ENCODE assay signal across 8 mouse cellular contexts in genomic region chr5:140649101-140649667, GRCm38 (mm10). TPM values are rescaled to one million over a fixed set of nuclear protein-coding genes. Genes with fewer than 3 reads are reported as not detected.
A peak's percentile ranks its signal among the peaks of the same experiment; 100 is the strongest.
DNase-seq lines count a peak whose midpoint lies in the region; ATAC-seq lines count a peak whose summit lies in the region.

No protein-coding gene starts in this region.

- peak; percentile 93 for ATAC-seq in hindbrain, embryonic 14.5 days (ENCODE audit: low FRiP score)

- no peaks in the 10 kb centered on the region for H3K27me3 ChIP-seq in hindbrain, embryonic 14.5 days (ENCODE audit: control insufficient read depth, insufficient read depth, low read length)

- no peaks in the 10 kb centered on the region for H3K9me3 ChIP-seq in hindbrain, embryonic 14.5 days (ENCODE audit: control insufficient read depth, low read length)

- peak overlapping the region; percentile 56 for H3K4me2 ChIP-seq in hindbrain, embryonic 14.5 days (replicated peaks)

- peak overlapping the region; percentile 96 for H3K27ac ChIP-seq in hindbrain, embryonic 14.5 days

- H3K36me3 ChIP-seq in hindbrain, embryonic 14.5 days (replicated peaks; ENCODE audit: control insufficient read depth, insufficient read depth), result peaks cover 20% of the 10 kb centered on the region

- peaks cover 48% of the 10 kb centered on the region for H3K4me1 ChIP-seq in hindbrain, embryonic 14.5 days (replicated peaks; ENCODE audit: control insufficient read depth, insufficient read depth, low read length)

- DNase-seq in WW6 (ENCODE audit: low read depth, low spot score), result peak; percentile 89
- DNase-seq in cerebellum, postnatal 25 days, result peak; percentile 96 to 100
- peak; percentile 82 to 91 for DNase-seq in frontal cortex, postnatal 25 days (ENCODE audit: low spot score in 2 of 2)
- DNase-seq in hindbrain, embryonic 14.5 days (ENCODE audit: low spot score), result peak; percentile 94
- DNase-seq in layer of hippocampus, postnatal 25 days (ENCODE audit: extremely low spot score in 1 of 2, low spot score in 1 of 2), result peak; percentile 87 to 88
- peak; percentile 97 for DNase-seq in lung, postnatal 25 days (ENCODE audit: low spot score)
- peak; percentile 84 for DNase-seq in retina, adult 2 months (ENCODE audit: low read depth, low spot score)
- peak; percentile 98 for DNase-seq in thymus, postnatal 25 days

- 5% methylated on average over 26 of the region's 26 CpGs for WGBS in hindbrain, embryonic 14.5 days

- peak overlapping the region; percentile 100 for H3K4me3 ChIP-seq in hindbrain, embryonic 14.5 days (replicated peaks; ENCODE audit: low read length)

- H3K9ac ChIP-seq in hindbrain, embryonic 14.5 days, result peak overlapping the region; percentile 51

RNA-seq across cellular contexts. Expression of gene Ttyh3, which starts 0.4 kb away (rescaled TPM):
- polyA plus RNA-seq in hindbrain, embryonic 14.5 days (2014; fragmentation: Nextera tagmentation; extraction: Ambion mirVana), result 95.0 and 98.9 TPM in 2 replicates
- 100 to 1,000 TPM; 247 to 262 TPM for total RNA-seq in layer of hippocampus, postnatal 25 days (2021)

RNA-seq across cellular contexts. Expression of gene Lfng, which starts 42.1 kb away (rescaled TPM):
- polyA plus RNA-seq in hindbrain, embryonic 14.5 days (2014; fragmentation: Nextera tagmentation; extraction: Ambion mirVana), result 25.7 and 30.1 TPM in 2 replicates
- total RNA-seq in layer of hippocampus, postnatal 25 days (2021), result 10 to 100 TPM; 20.0 to 29.8 TPM

RNA-seq across cellular contexts. Expression of gene Iqce, which starts 53.0 kb away (rescaled TPM):
- polyA plus RNA-seq in hindbrain, embryonic 14.5 days (2014; fragmentation: Nextera tagmentation; extraction: Ambion mirVana), result 20.3 and 22.5 TPM in 2 replicates
- total RNA-seq in layer of hippocampus, postnatal 25 days (2021), result 10 to 100 TPM; 38.5 to 60.6 TPM

RNA-seq across cellular contexts. Expression of gene Brat1, which starts 55.6 kb away (rescaled TPM):
- polyA plus RNA-seq in hindbrain, embryonic 14.5 days (2014; fragmentation: Nextera tagmentation; extraction: Ambion mirVana), result 19.1 and 19.8 TPM in 2 replicates
- total RNA-seq in layer of hippocampus, postnatal 25 days (2021), result 10 to 100 TPM; 20.5 to 24.4 TPM

Comparison
In these comparisons a context has a peak if more than half of its experiments do, and no peak if none do; other contexts are left out.
1. Peak in every context shown above with its lines: DNase-seq, ATAC-seq, H3K4me3 ChIP-seq and H3K27ac ChIP-seq.